Mouse (Mus musculus): ENCODE data around the gene Hmgb1. TPM values are rescaled to one million over a fixed set of nuclear protein-coding genes. Genes with fewer than 3 reads are reported as not detected.

Hmgb1 gene
- polyA plus RNA-seq, 1 experiment: 316 TPM

- no peak for TF ChIP-seq CTCF (IDR thresholded peaks at IDR 0.05; ENCODE audit: borderline replicate concordance, extremely low read depth, insufficient read depth, insufficient read length)
- TF ChIP-seq POLR2A (IDR thresholded peaks at IDR 0.05; ENCODE audit: borderline replicate concordance, extremely low read depth, insufficient read depth, insufficient read length, poor library complexity, severe bottlenecking): no peak
These were observed 86.4 kb downstream of the Hmgb1 start for GRCm38 (mm10) chr5:149097841-149098240.

GRCm38 (mm10) chr5:149096284-149096683 lies 88.0 kb downstream of the Hmgb1 start:
- no peak for TF ChIP-seq CTCF (IDR thresholded peaks at IDR 0.05; ENCODE audit: borderline replicate concordance, extremely low read depth, insufficient read depth, insufficient read length)
- no peak for TF ChIP-seq POLR2A (IDR thresholded peaks at IDR 0.05; ENCODE audit: borderline replicate concordance, extremely low read depth, insufficient read depth, insufficient read length, poor library complexity, severe bottlenecking)

More at GRCm38 (mm10) chr5:149097841-149098240, 86.4 kb downstream of the Hmgb1 start:
- no peak for DNase-seq (ENCODE audit: low read depth)

GRCm38 (mm10) chr5:149092926-149093325 lies 91.4 kb downstream of the Hmgb1 start:
- no peak for TF ChIP-seq POLR2A (IDR thresholded peaks at IDR 0.05; ENCODE audit: borderline replicate concordance, extremely low read depth, insufficient read depth, insufficient read length, poor library complexity, severe bottlenecking)
- no peak for TF ChIP-seq CTCF (IDR thresholded peaks at IDR 0.05; ENCODE audit: borderline replicate concordance, extremely low read depth, insufficient read depth, insufficient read length)

More at GRCm38 (mm10) chr5:149096284-149096683, 88.0 kb downstream of the Hmgb1 start:
- no peak for DNase-seq (ENCODE audit: low read depth)

GRCm38 (mm10) chr5:149092526-149092925 lies 91.8 kb downstream of the Hmgb1 start:
- no peak for DNase-seq (ENCODE audit: low read depth)
- no peak for TF ChIP-seq POLR2A (IDR thresholded peaks at IDR 0.05; ENCODE audit: borderline replicate concordance, extremely low read depth, insufficient read depth, insufficient read length, poor library complexity, severe bottlenecking)
- no peak for TF ChIP-seq CTCF (IDR thresholded peaks at IDR 0.05; ENCODE audit: borderline replicate concordance, extremely low read depth, insufficient read depth, insufficient read length)

More at GRCm38 (mm10) chr5:149092926-149093325, 91.4 kb downstream of the Hmgb1 start:
- no peak for DNase-seq (ENCODE audit: low read depth)

GRCm38 (mm10) chr5:149091256-149091655 lies 93.0 kb downstream of the Hmgb1 start:
- no peak for TF ChIP-seq POLR2A (IDR thresholded peaks at IDR 0.05; ENCODE audit: borderline replicate concordance, extremely low read depth, insufficient read depth, insufficient read length, poor library complexity, severe bottlenecking)
- DNase-seq (ENCODE audit: low read depth): no peak

- no peak for TF ChIP-seq POLR2A (IDR thresholded peaks at IDR 0.05; ENCODE audit: borderline replicate concordance, extremely low read depth, insufficient read depth, insufficient read length, poor library complexity, severe bottlenecking)
- DNase-seq (ENCODE audit: low read depth): no peak
These were observed 94.4 kb downstream of the Hmgb1 start for GRCm38 (mm10) chr5:149089860-149090259.

GRCm38 (mm10) chr5:149089456-149089855 lies 94.8 kb downstream of the Hmgb1 start:
- TF ChIP-seq POLR2A (IDR thresholded peaks at IDR 0.05; ENCODE audit: borderline replicate concordance, extremely low read depth, insufficient read depth, insufficient read length, poor library complexity, severe bottlenecking) (no peak), CTCF (IDR thresholded peaks at IDR 0.05; ENCODE audit: borderline replicate concordance, extremely low read depth, insufficient read depth, insufficient read length) (no peak)
- no peak for DNase-seq (ENCODE audit: low read depth)

GRCm38 (mm10) chr5:149088891-149089290 lies 95.4 kb downstream of the Hmgb1 start:
- no peak for TF ChIP-seq POLR2A (IDR thresholded peaks at IDR 0.05; ENCODE audit: borderline replicate concordance, extremely low read depth, insufficient read depth, insufficient read length, poor library complexity, severe bottlenecking)
- no peak for TF ChIP-seq CTCF (IDR thresholded peaks at IDR 0.05; ENCODE audit: borderline replicate concordance, extremely low read depth, insufficient read depth, insufficient read length)
- DNase-seq (ENCODE audit: low read depth): no peak

- DNase-seq (ENCODE audit: low read depth): no peak
- TF ChIP-seq POLR2A (IDR thresholded peaks at IDR 0.05; ENCODE audit: borderline replicate concordance, extremely low read depth, insufficient read depth, insufficient read length, poor library complexity, severe bottlenecking) (no peak), CTCF (IDR thresholded peaks at IDR 0.05; ENCODE audit: borderline replicate concordance, extremely low read depth, insufficient read depth, insufficient read length) (peak; percentile 43; the same call in 1 of the 2 replicates)
These were observed 96.1 kb downstream of the Hmgb1 start for GRCm38 (mm10) chr5:149088149-149088548.

- no peak for DNase-seq (ENCODE audit: low read depth)
- TF ChIP-seq POLR2A (IDR thresholded peaks at IDR 0.05; ENCODE audit: borderline replicate concordance, extremely low read depth, insufficient read depth, insufficient read length, poor library complexity, severe bottlenecking) (no peak), CTCF (IDR thresholded peaks at IDR 0.05; ENCODE audit: borderline replicate concordance, extremely low read depth, insufficient read depth, insufficient read length) (no peak)
These were observed 97.7 kb downstream of the Hmgb1 start for GRCm38 (mm10) chr5:149086382-149087244.

- DNase-seq (ENCODE audit: low read depth): no peak
- TF ChIP-seq POLR2A (IDR thresholded peaks at IDR 0.05; ENCODE audit: borderline replicate concordance, extremely low read depth, insufficient read depth, insufficient read length, poor library complexity, severe bottlenecking) (no peak), CTCF (IDR thresholded peaks at IDR 0.05; ENCODE audit: borderline replicate concordance, extremely low read depth, insufficient read depth, insufficient read length) (no peak)
These were observed 103.8 kb downstream of the Hmgb1 start for GRCm38 (mm10) chr5:149080466-149080865.

GRCm38 (mm10) chr5:149079758-149080150 lies 104.5 kb downstream of the Hmgb1 start:
- TF ChIP-seq POLR2A (IDR thresholded peaks at IDR 0.05; ENCODE audit: borderline replicate concordance, extremely low read depth, insufficient read depth, insufficient read length, poor library complexity, severe bottlenecking) (no peak), CTCF (IDR thresholded peaks at IDR 0.05; ENCODE audit: borderline replicate concordance, extremely low read depth, insufficient read depth, insufficient read length) (no peak)
- DNase-seq (ENCODE audit: low read depth): no peak
